Mouse (Mus musculus): Measurements from ENCODE around the gene Gm6268. TPM values are rescaled to one million over a fixed set of nuclear protein-coding genes. Genes with fewer than 3 reads are reported as not detected.

Gm6268 gene
- not detected for polyA plus RNA-seq (2014; fragmentation: Illumina TruSeq; extraction: RNeasy Lipid Tissue Mini Kit (QIAGEN cat#74804); ENCODE audit: low read depth, low replicate concordance)

DNA sequence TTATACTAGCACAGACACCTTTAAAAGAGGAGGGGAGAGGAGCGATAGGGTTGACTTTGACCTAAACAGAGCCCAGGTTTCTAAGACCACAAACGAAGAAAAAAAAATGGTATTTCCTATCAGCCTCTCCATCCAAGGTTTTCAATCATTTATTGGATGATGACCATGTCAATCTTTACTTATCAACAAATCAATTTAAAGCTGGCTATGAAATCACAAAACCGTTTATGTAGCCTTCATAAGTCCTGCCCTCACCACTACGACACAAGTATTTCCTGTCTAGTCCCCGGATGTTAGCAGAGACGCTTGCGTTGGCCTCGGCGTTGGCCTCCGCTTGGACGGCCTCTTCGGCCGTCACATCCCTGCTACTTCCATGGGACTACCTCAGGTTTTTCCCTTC lies at the start of gene Gm6268:
TSS of gene Gm6268 (plus strand) at position 301 of the 400 bp plus-strand sequence.

Other genes starting within 250 kb of the Gm6268 start
- gene Zcchc12, start 205.4 kb upstream of the Gm6268 start, polyA plus RNA-seq (2014; fragmentation: Illumina TruSeq; extraction: RNeasy Lipid Tissue Mini Kit (QIAGEN cat#74804); ENCODE audit: low read depth, low replicate concordance): not detected
- gene Lonrf3, start 72.9 kb upstream of the Gm6268 start, polyA plus RNA-seq (2014; fragmentation: Illumina TruSeq; extraction: RNeasy Lipid Tissue Mini Kit (QIAGEN cat#74804); ENCODE audit: low read depth, low replicate concordance): 1.0 TPM
- gene Gm14569, start 90.5 kb downstream of the Gm6268 start, polyA plus RNA-seq (2014; fragmentation: Illumina TruSeq; extraction: RNeasy Lipid Tissue Mini Kit (QIAGEN cat#74804); ENCODE audit: low read depth, low replicate concordance): not detected
- gene Pgrmc1, start 196.9 kb downstream of the Gm6268 start, polyA plus RNA-seq (2014; fragmentation: Illumina TruSeq; extraction: RNeasy Lipid Tissue Mini Kit (QIAGEN cat#74804); ENCODE audit: low read depth, low replicate concordance): 32.4 TPM
- 2.6 TPM for gene Akap17b, start 244.1 kb downstream of the Gm6268 start, polyA plus RNA-seq (2014; fragmentation: Illumina TruSeq; extraction: RNeasy Lipid Tissue Mini Kit (QIAGEN cat#74804); ENCODE audit: low read depth, low replicate concordance)

Data from heart, adult 10 weeks (tissue).